Mouse (Mus musculus): ENCODE results near the gene Rc3h1.

GRCm38 (mm10) chr1:160921938-160922337, 15.7 kb downstream of the Rc3h1 start:
- TF ChIP-seq POLR2A (IDR thresholded peaks at IDR 0.05; ENCODE audit: borderline replicate concordance, extremely low read depth, insufficient read depth, insufficient read length, poor library complexity, severe bottlenecking) (no peak), CTCF (IDR thresholded peaks at IDR 0.05; ENCODE audit: borderline replicate concordance, extremely low read depth, insufficient read depth, insufficient read length) (no peak; the same call in 1 of the 2 replicates)
